Mouse (Mus musculus): ENCODE measurements around the gene Foxp1. TPM values are rescaled to one million over a fixed set of nuclear protein-coding genes. Genes with fewer than 3 reads are reported as not detected.

Foxp1 gene
- polyA plus RNA-seq, 1 experiment = 162 TPM

- 93% methylated on average over 5 of the region's 5 CpGs for WGBS
- no peak for TF ChIP-seq POLR2A (IDR thresholded peaks at IDR 0.05; ENCODE audit: low read depth, low read length)
- no peak for TF ChIP-seq CTCF (IDR thresholded peaks at IDR 0.05; ENCODE audit: extremely low read depth, insufficient read depth, insufficient read length, insufficient replicate concordance)
- no peak for DNase-seq (ENCODE audit: low read depth in 1 of 2, low spot score in 2 of 2)
- Histone ChIP-seq H3K4me1 (ENCODE audit: control insufficient read depth, insufficient read depth, insufficient read length) (peaks cover 14% of the 10 kb centered on the region; the same call in 1 of the 2 replicates), H3K36me3 (ENCODE audit: control insufficient read depth, insufficient read depth, low read length) (peaks cover 3% of the 10 kb centered on the region; the same call in 1 of the 2 replicates), H3K27ac (ENCODE audit: insufficient read depth, low read length) (no peak overlapping the region), H3K4me3 (ENCODE audit: extremely low read depth, insufficient read depth, insufficient read length) (no peak overlapping the region), H3K27me3 (ENCODE audit: control insufficient read depth, insufficient read depth, low read length) (no peaks in the 10 kb centered on the region)
Measured at GRCm38 (mm10) chr6:99184051-99184450, 338.5 kb downstream of the Foxp1 start.

- H3K4me3 ChIP-seq (ENCODE audit: extremely low read depth, insufficient read depth, insufficient read length) = no peak overlapping the region
- TF ChIP-seq POLR2A (IDR thresholded peaks at IDR 0.05; ENCODE audit: low read depth, low read length) = no peak
- no peak for TF ChIP-seq CTCF (IDR thresholded peaks at IDR 0.05; ENCODE audit: extremely low read depth, insufficient read depth, insufficient read length, insufficient replicate concordance)
- H3K27me3 ChIP-seq (ENCODE audit: control insufficient read depth, insufficient read depth, low read length) = no peaks in the 10 kb centered on the region
- peaks cover 5% of the 10 kb centered on the region for H3K36me3 ChIP-seq (ENCODE audit: control insufficient read depth, insufficient read depth, low read length)
- peaks cover 3% of the 10 kb centered on the region; the same call in 1 of the 2 replicates for H3K4me1 ChIP-seq (ENCODE audit: control insufficient read depth, insufficient read depth, insufficient read length)
- WGBS = 91% methylated on average over 4 of the region's 4 CpGs
- H3K27ac ChIP-seq (ENCODE audit: insufficient read depth, low read length) = no peak overlapping the region
- DNase-seq (ENCODE audit: low read depth in 1 of 2, low spot score in 2 of 2) = no peak
Measured at GRCm38 (mm10) chr6:99182777-99183176, 339.7 kb downstream of the Foxp1 start.

GRCm38 (mm10) chr6:99176216-99176615 is 346.3 kb downstream of the Foxp1 start:
- H3K27ac ChIP-seq (ENCODE audit: insufficient read depth, low read length) = no peak overlapping the region
- TF ChIP-seq POLR2A (IDR thresholded peaks at IDR 0.05; ENCODE audit: low read depth, low read length) (no peak), CTCF (IDR thresholded peaks at IDR 0.05; ENCODE audit: extremely low read depth, insufficient read depth, insufficient read length, insufficient replicate concordance) (no peak)
- DNase-seq (ENCODE audit: low read depth in 1 of 2, low spot score in 2 of 2) = no peak
- H3K27me3 ChIP-seq (ENCODE audit: control insufficient read depth, insufficient read depth, low read length) = no peaks in the 10 kb centered on the region
- no peak overlapping the region for H3K4me3 ChIP-seq (ENCODE audit: extremely low read depth, insufficient read depth, insufficient read length)
- H3K36me3 ChIP-seq (ENCODE audit: control insufficient read depth, insufficient read depth, low read length) = peaks cover 7% of the 10 kb centered on the region
- WGBS = 57% methylated on average over 3 of the region's 3 CpGs
- peaks cover 19% of the 10 kb centered on the region for H3K4me1 ChIP-seq (ENCODE audit: control insufficient read depth, insufficient read depth, insufficient read length)

- Histone ChIP-seq H3K4me1 (ENCODE audit: control insufficient read depth, insufficient read depth, insufficient read length) (peaks cover 20% of the 10 kb centered on the region), H3K27ac (ENCODE audit: insufficient read depth, low read length) (peak overlapping the region; percentile 4; the same call in 1 of the 2 replicates), H3K27me3 (ENCODE audit: control insufficient read depth, insufficient read depth, low read length) (no peaks in the 10 kb centered on the region), H3K36me3 (ENCODE audit: control insufficient read depth, insufficient read depth, low read length) (peaks cover 7% of the 10 kb centered on the region), H3K4me3 (ENCODE audit: extremely low read depth, insufficient read depth, insufficient read length) (no peak overlapping the region)
- TF ChIP-seq POLR2A (IDR thresholded peaks at IDR 0.05; ENCODE audit: low read depth, low read length) (no peak), CTCF (IDR thresholded peaks at IDR 0.05; ENCODE audit: extremely low read depth, insufficient read depth, insufficient read length, insufficient replicate concordance) (no peak)
- WGBS = 89% methylated on average over 5 of the region's 5 CpGs
- DNase-seq (ENCODE audit: low read depth in 1 of 2, low spot score in 2 of 2) = no peak
Measured at GRCm38 (mm10) chr6:99175377-99175776, 347.1 kb downstream of the Foxp1 start.

- DNase-seq (ENCODE audit: low read depth in 1 of 2, low spot score in 2 of 2) = no peak
- no peak overlapping the region for H3K4me3 ChIP-seq (ENCODE audit: extremely low read depth, insufficient read depth, insufficient read length)
- peaks cover 20% of the 10 kb centered on the region for H3K4me1 ChIP-seq (ENCODE audit: control insufficient read depth, insufficient read depth, insufficient read length)
- no peak overlapping the region for H3K27ac ChIP-seq (ENCODE audit: insufficient read depth, low read length)
- no peaks in the 10 kb centered on the region for H3K27me3 ChIP-seq (ENCODE audit: control insufficient read depth, insufficient read depth, low read length)
- peaks cover 5% of the 10 kb centered on the region for H3K36me3 ChIP-seq (ENCODE audit: control insufficient read depth, insufficient read depth, low read length)
- TF ChIP-seq CTCF (IDR thresholded peaks at IDR 0.05; ENCODE audit: extremely low read depth, insufficient read depth, insufficient read length, insufficient replicate concordance) (no peak), POLR2A (IDR thresholded peaks at IDR 0.05; ENCODE audit: low read depth, low read length) (no peak)
- 87% methylated on average over 2 of the region's 2 CpGs for WGBS
Measured at GRCm38 (mm10) chr6:99173902-99174210, 348.7 kb downstream of the Foxp1 start.

GRCm38 (mm10) chr6:99173066-99173901 is 349.2 kb downstream of the Foxp1 start:
- H3K27me3 ChIP-seq (ENCODE audit: control insufficient read depth, insufficient read depth, low read length) = no peaks in the 10 kb centered on the region
- TF ChIP-seq CTCF (IDR thresholded peaks at IDR 0.05; ENCODE audit: extremely low read depth, insufficient read depth, insufficient read length, insufficient replicate concordance) = no peak
- TF ChIP-seq POLR2A (IDR thresholded peaks at IDR 0.05; ENCODE audit: low read depth, low read length) = no peak
- no peak overlapping the region for H3K4me3 ChIP-seq (ENCODE audit: extremely low read depth, insufficient read depth, insufficient read length)
- H3K4me1 ChIP-seq (ENCODE audit: control insufficient read depth, insufficient read depth, insufficient read length) = peaks cover 20% of the 10 kb centered on the region
- 86% methylated on average over 14 of the region's 14 CpGs for WGBS
- DNase-seq (ENCODE audit: low read depth in 1 of 2, low spot score in 2 of 2) = no peak
- peaks cover 3% of the 10 kb centered on the region for H3K36me3 ChIP-seq (ENCODE audit: control insufficient read depth, insufficient read depth, low read length)
- peak overlapping the region; percentile 1; the same call in 1 of the 2 replicates for H3K27ac ChIP-seq (ENCODE audit: insufficient read depth, low read length)

- 72% methylated on average over 6 of the region's 6 CpGs for WGBS
- H3K27ac ChIP-seq (ENCODE audit: insufficient read depth, low read length) = peak overlapping the region; percentile 58; the same call in 1 of the 2 replicates
- no peak overlapping the region for H3K4me3 ChIP-seq (ENCODE audit: extremely low read depth, insufficient read depth, insufficient read length)
- H3K36me3 ChIP-seq (ENCODE audit: control insufficient read depth, insufficient read depth, low read length) = peaks cover 3% of the 10 kb centered on the region
- TF ChIP-seq CTCF (IDR thresholded peaks at IDR 0.05; ENCODE audit: extremely low read depth, insufficient read depth, insufficient read length, insufficient replicate concordance) (no peak), POLR2A (IDR thresholded peaks at IDR 0.05; ENCODE audit: low read depth, low read length) (no peak)
- DNase-seq (ENCODE audit: low read depth in 1 of 2, low spot score in 2 of 2) = no peak
- H3K4me1 ChIP-seq (ENCODE audit: control insufficient read depth, insufficient read depth, insufficient read length) = peaks cover 20% of the 10 kb centered on the region
- no peaks in the 10 kb centered on the region for H3K27me3 ChIP-seq (ENCODE audit: control insufficient read depth, insufficient read depth, low read length)
Measured at GRCm38 (mm10) chr6:99172589-99172986, 349.9 kb downstream of the Foxp1 start.
